Mouse (Mus musculus): Measurements from ENCODE around the gene Zfp62. TPM values are rescaled to one million over a fixed set of nuclear protein-coding genes. Genes with fewer than 3 reads are reported as not detected.

Zfp62 gene
- polyA plus RNA-seq, 1 experiment, result 22.1 TPM

- H3K4me1 ChIP-seq (ENCODE audit: control insufficient read depth, insufficient read depth, low read length), result peaks cover 15% of the 10 kb centered on the region
- H3K4me3 ChIP-seq (ENCODE audit: insufficient read depth, low read length), result no peak overlapping the region; the same call in 1 of the 2 replicates
- no peak overlapping the region for H3K27ac ChIP-seq (ENCODE audit: insufficient read depth, low read length)
- TF ChIP-seq CTCF (IDR thresholded peaks at IDR 0.05; ENCODE audit: extremely low read depth, insufficient read depth, low read length), result no peak
- no peak for TF ChIP-seq POLR2A (IDR thresholded peaks at IDR 0.05; ENCODE audit: extremely low read depth, insufficient read depth, low read length)
Observed at GRCm38 (mm10) chr11:49251380-49251761, 48.3 kb downstream of the Zfp62 start.

- H3K27ac ChIP-seq (ENCODE audit: insufficient read depth, low read length), result no peak overlapping the region
- TF ChIP-seq CTCF (IDR thresholded peaks at IDR 0.05; ENCODE audit: extremely low read depth, insufficient read depth, low read length), result no peak
- TF ChIP-seq POLR2A (IDR thresholded peaks at IDR 0.05; ENCODE audit: extremely low read depth, insufficient read depth, low read length), result no peak
- H3K4me3 ChIP-seq (ENCODE audit: insufficient read depth, low read length), result no peak overlapping the region
- H3K4me1 ChIP-seq (ENCODE audit: control insufficient read depth, insufficient read depth, low read length), result peaks cover 14% of the 10 kb centered on the region
Observed at GRCm38 (mm10) chr11:49252048-49252447, 49.0 kb downstream of the Zfp62 start.

- TF ChIP-seq POLR2A (IDR thresholded peaks at IDR 0.05; ENCODE audit: extremely low read depth, insufficient read depth, low read length) (no peak), CTCF (IDR thresholded peaks at IDR 0.05; ENCODE audit: extremely low read depth, insufficient read depth, low read length) (no peak)
- H3K4me1 ChIP-seq (ENCODE audit: control insufficient read depth, insufficient read depth, low read length), result peaks cover 12% of the 10 kb centered on the region
- no peak overlapping the region for H3K27ac ChIP-seq (ENCODE audit: insufficient read depth, low read length)
- no peak overlapping the region for H3K4me3 ChIP-seq (ENCODE audit: insufficient read depth, low read length)
Observed at GRCm38 (mm10) chr11:49253035-49253434, 49.9 kb downstream of the Zfp62 start.

GRCm38 (mm10) chr11:49259296-49259695 is 56.2 kb downstream of the Zfp62 start:
- TF ChIP-seq CTCF (IDR thresholded peaks at IDR 0.05; ENCODE audit: extremely low read depth, insufficient read depth, low read length), result no peak
- no peaks in the 10 kb centered on the region for H3K4me1 ChIP-seq (ENCODE audit: control insufficient read depth, insufficient read depth, low read length)
- no peak overlapping the region for H3K4me3 ChIP-seq (ENCODE audit: insufficient read depth, low read length)
- H3K27ac ChIP-seq (ENCODE audit: insufficient read depth, low read length), result no peak overlapping the region

- no peak overlapping the region for H3K27ac ChIP-seq (ENCODE audit: insufficient read depth, low read length)
- H3K4me1 ChIP-seq (ENCODE audit: control insufficient read depth, insufficient read depth, low read length), result no peaks in the 10 kb centered on the region
- H3K4me3 ChIP-seq (ENCODE audit: insufficient read depth, low read length), result no peak overlapping the region
- TF ChIP-seq POLR2A (IDR thresholded peaks at IDR 0.05; ENCODE audit: extremely low read depth, insufficient read depth, low read length), result no peak
- TF ChIP-seq CTCF (IDR thresholded peaks at IDR 0.05; ENCODE audit: extremely low read depth, insufficient read depth, low read length), result no peak
Observed at GRCm38 (mm10) chr11:49259829-49260228, 56.7 kb downstream of the Zfp62 start.

GRCm38 (mm10) chr11:49260598-49261312 is 57.7 kb downstream of the Zfp62 start:
- TF ChIP-seq POLR2A (IDR thresholded peaks at IDR 0.05; ENCODE audit: extremely low read depth, insufficient read depth, low read length), result no peak
- no peak for TF ChIP-seq CTCF (IDR thresholded peaks at IDR 0.05; ENCODE audit: extremely low read depth, insufficient read depth, low read length)
- H3K27ac ChIP-seq (ENCODE audit: insufficient read depth, low read length), result no peak overlapping the region

GRCm38 (mm10) chr11:49261313-49261855 is 58.3 kb downstream of the Zfp62 start:
- H3K4me3 ChIP-seq (ENCODE audit: insufficient read depth, low read length), result no peak overlapping the region
- H3K27ac ChIP-seq (ENCODE audit: insufficient read depth, low read length), result no peak overlapping the region
- TF ChIP-seq POLR2A (IDR thresholded peaks at IDR 0.05; ENCODE audit: extremely low read depth, insufficient read depth, low read length) (no peak), CTCF (IDR thresholded peaks at IDR 0.05; ENCODE audit: extremely low read depth, insufficient read depth, low read length) (no peak)
- no peaks in the 10 kb centered on the region for H3K4me1 ChIP-seq (ENCODE audit: control insufficient read depth, insufficient read depth, low read length)

More at GRCm38 (mm10) chr11:49260598-49261312, 57.7 kb downstream of the Zfp62 start:
- Histone ChIP-seq H3K4me3 (ENCODE audit: insufficient read depth, low read length) (no peak overlapping the region), H3K4me1 (ENCODE audit: control insufficient read depth, insufficient read depth, low read length) (no peaks in the 10 kb centered on the region)

- TF ChIP-seq POLR2A (IDR thresholded peaks at IDR 0.05; ENCODE audit: extremely low read depth, insufficient read depth, low read length) (no peak), CTCF (IDR thresholded peaks at IDR 0.05; ENCODE audit: extremely low read depth, insufficient read depth, low read length) (no peak)
- Histone ChIP-seq H3K27ac (ENCODE audit: insufficient read depth, low read length) (no peak overlapping the region), H3K4me3 (ENCODE audit: insufficient read depth, low read length) (no peak overlapping the region)
Observed at GRCm38 (mm10) chr11:49262286-49262685, 59.2 kb downstream of the Zfp62 start.

GRCm38 (mm10) chr11:49263149-49263548 is 60.1 kb downstream of the Zfp62 start:
- Histone ChIP-seq H3K27ac (ENCODE audit: insufficient read depth, low read length) (no peak overlapping the region), H3K4me1 (ENCODE audit: control insufficient read depth, insufficient read depth, low read length) (no peaks in the 10 kb centered on the region), H3K4me3 (ENCODE audit: insufficient read depth, low read length) (no peak overlapping the region)
- TF ChIP-seq POLR2A (IDR thresholded peaks at IDR 0.05; ENCODE audit: extremely low read depth, insufficient read depth, low read length) (no peak), CTCF (IDR thresholded peaks at IDR 0.05; ENCODE audit: extremely low read depth, insufficient read depth, low read length) (no peak)

More at GRCm38 (mm10) chr11:49262286-49262685, 59.2 kb downstream of the Zfp62 start:
- no peaks in the 10 kb centered on the region for H3K4me1 ChIP-seq (ENCODE audit: control insufficient read depth, insufficient read depth, low read length)

- H3K4me1 ChIP-seq (ENCODE audit: control insufficient read depth, insufficient read depth, low read length), result no peaks in the 10 kb centered on the region
- TF ChIP-seq POLR2A (IDR thresholded peaks at IDR 0.05; ENCODE audit: extremely low read depth, insufficient read depth, low read length) (no peak), CTCF (IDR thresholded peaks at IDR 0.05; ENCODE audit: extremely low read depth, insufficient read depth, low read length) (no peak)
- H3K27ac ChIP-seq (ENCODE audit: insufficient read depth, low read length), result no peak overlapping the region
- H3K4me3 ChIP-seq (ENCODE audit: insufficient read depth, low read length), result no peak overlapping the region
Observed at GRCm38 (mm10) chr11:49264081-49264480, 61.0 kb downstream of the Zfp62 start.
